In the genomic region with DNA sequence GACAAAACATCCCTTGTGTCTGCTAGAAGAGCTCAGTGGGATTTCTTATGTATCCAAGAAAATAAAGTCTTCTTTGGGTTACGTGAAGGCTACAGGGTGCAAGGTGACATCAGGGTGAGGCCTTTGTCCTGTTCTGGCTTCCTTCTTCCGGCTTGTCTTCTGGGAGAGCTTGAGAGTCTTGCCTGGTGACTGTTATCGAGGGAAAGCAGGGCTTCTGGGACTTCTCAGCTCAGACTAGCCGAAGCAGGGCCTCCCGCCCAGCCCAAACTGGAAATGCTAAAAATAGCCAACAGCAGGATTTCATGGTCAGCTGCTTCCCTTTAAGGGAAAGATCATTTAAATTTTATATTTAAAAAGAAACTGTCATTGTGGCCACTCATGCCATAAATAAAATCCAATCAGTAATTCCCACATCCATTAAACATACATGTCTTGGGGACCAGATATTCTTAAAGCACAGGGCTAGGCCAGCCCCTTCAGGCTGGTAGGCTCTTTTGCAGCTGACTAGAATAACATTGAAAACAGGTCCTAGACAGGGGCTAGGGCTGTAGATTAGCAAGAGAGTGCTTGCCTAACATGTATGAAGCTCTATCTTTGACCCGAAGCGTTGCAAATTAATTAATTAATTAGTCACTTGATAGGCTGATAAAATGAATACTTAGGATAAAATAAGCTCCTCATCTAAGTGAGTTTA, we compare ENCODE assay signal across 8 mouse cellular contexts.
DNase-seq lines count a peak whose midpoint lies in the region; ATAC-seq lines count a peak whose summit lies in the region.

No protein-coding gene starts in this region.

- peak overlapping the region; percentile 88 for H3K27ac ChIP-seq in heart, embryonic 13.5 days (replicated peaks)

- 12% methylated on average over 7 of the region's 7 CpGs for WGBS in heart, embryonic 13.5 days

- H3K4me3 ChIP-seq in heart, embryonic 13.5 days, result no peak overlapping the region

- peaks cover 18% of the 10 kb centered on the region for H3K4me1 ChIP-seq in heart, embryonic 13.5 days

- peak; percentile 12 to 39 for DNase-seq in left cerebral cortex, postnatal 14 days (ENCODE audit: low spot score in 2 of 2)
- no peak for DNase-seq in left cerebral cortex, adult 8-10 months (ENCODE audit: low spot score in 2 of 2)
- peak; percentile 13 for DNase-seq in embryo, embryonic 9.5 days (ENCODE audit: extremely low spot score)
- peak; percentile 44 to 47 for DNase-seq in kidney, postnatal 36 days
- DNase-seq in spleen, adult 12 weeks (ENCODE audit: low spot score), result no peak
- DNase-seq in thymus, postnatal 10 days (ENCODE audit: low spot score in 2 of 2), result no peak

- no peaks in the 10 kb centered on the region for H3K36me3 ChIP-seq in heart, embryonic 13.5 days

- no peaks in the 10 kb centered on the region for H3K27me3 ChIP-seq in heart, embryonic 13.5 days (replicated peaks)

- H3K9ac ChIP-seq in heart, embryonic 13.5 days, result no peak overlapping the region

- ATAC-seq in heart, embryonic 13.5 days (ENCODE audit: extremely low read depth, insufficient number of reproducible peaks, low FRiP score, low TSS enrichment), result peak; percentile 61; the same call in 1 of the 2 replicates
- ATAC-seq in CD4-positive, CD25-positive, alpha-beta regulatory T cell, adult 4 months, result no peak

- H3K4me2 ChIP-seq in heart, embryonic 13.5 days, result no peak overlapping the region

- H3K9me3 ChIP-seq in heart, embryonic 13.5 days, result peaks cover 3% of the 10 kb centered on the region; the same call in 1 of the 2 replicates

- intact Hi-C loops in left cerebral cortex, postnatal 14 days (cut with DNase I), result no loop called here

Comparison
In these comparisons a context has a peak if more than half of its experiments do, and no peak if none do; other contexts are left out.
1. DNase-seq: peak in left cerebral cortex, postnatal 14 days (2 of 2), embryo, embryonic 9.5 days (single experiment) and kidney, postnatal 36 days (2 of 2); none in left cerebral cortex, adult 8-10 months (0 of 2), spleen, adult 12 weeks (single experiment) and thymus, postnatal 10 days (0 of 2).